Mouse (Mus musculus) lung, adult 18-20 months (tissue): ENCODE measurements around the gene Cacna1c.
A peak's percentile ranks its signal among the peaks of the same experiment; 100 is the strongest.
"Not testable (repeated sequence)": the region's sequence is repeated elsewhere in the genome, so short reads cannot be mapped to it uniquely, and the experiment has no call there.

Source experiments
- DNase-seq, 2 experiments: peaks; one replicate each; pipeline ENCODE4 v3.0.0; 2022; ENCODE audit warnings: mixed read lengths in 2 of 2

Gene Cacna1c

DNA sequence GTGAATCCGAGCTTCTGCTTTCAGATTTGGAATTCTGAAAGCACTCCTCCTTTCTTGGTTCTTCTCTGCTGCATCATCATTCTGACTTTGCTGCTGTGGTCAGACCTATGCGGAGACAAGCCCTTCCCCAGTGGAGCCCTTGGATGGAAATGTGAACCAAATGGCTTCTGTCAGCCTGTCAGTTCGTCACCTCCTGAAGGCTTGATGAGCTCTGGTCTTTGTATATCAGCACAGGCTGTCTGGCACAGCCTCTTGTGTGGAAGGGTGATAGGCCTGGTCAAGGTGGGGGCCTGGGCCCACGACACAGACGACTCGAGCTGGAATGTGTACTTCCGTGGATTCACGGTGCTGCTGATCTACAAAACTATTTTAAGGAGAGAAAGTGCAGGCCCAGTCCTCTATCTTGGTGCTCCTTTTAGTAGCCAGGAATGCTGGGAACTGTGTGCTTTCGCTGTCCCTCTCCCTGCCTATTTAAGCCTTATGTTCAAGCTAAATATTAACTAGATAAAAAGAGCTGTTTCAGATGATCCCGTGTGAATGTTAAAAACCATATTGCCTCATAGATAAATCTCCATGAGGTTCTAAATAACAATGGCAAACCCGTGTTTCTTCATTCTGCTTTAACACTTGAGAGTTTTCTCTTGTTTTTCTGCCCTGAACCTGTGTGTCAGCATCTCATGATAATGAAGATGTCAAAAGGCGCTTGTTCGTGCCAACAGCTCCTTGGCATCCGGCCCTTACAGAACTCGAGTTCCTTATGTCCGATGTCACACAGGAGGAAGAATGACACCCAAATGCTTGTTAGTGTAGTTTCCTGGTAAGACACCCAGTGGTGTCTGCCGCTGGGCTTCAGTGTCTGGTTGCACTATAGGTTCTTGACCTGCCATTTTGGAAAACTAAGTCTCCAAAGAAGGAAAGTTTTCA, at the start of gene Cacna1c:
Gene Cacna1c (minus strand): TSS at position 37 of the 924 bp plus-strand sequence.
- peak in 1 of 2 experiments; percentile 16 for DNase-seq

DNA sequence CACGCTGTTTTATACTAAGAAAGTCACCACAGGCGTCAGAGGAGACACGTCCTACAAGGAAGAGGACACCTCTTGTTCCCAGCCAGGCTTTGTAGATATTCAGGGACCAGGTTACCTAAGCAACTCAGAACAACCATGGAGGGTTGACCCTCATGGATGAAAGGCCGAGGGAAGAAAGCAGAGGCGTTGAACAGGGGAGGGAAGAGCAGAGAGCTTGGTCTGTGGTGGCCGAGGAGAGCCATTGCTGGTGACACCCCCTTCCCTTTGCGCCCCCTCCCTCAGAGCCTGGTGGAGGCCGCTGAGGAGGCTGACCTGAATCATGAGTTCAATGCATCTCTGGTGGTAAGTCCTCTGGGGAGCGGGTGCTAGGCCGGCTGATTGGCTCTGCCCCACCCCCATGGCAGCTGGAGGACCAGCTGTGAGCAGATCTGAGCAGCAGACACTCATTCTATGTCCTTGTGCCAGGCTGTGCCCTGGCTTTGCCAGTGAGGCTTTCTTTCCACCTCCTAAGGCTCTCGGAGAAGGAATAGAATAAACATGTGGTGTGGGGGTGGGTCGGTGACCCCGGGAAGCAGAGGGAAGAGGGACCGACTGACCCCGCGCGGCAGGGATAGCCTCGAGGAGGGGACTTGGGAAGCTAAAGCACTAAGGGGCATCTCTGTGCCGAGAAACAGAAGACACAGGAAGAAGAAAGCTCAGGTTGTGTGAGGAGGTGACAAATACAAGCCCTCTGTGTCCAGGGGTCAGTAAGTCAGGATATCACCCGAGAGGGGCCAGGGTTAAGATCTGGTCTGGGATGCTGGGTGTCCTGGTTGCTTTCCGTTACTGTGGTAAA, 44.9 kb upstream of the Cacna1c start:
- no peak for DNase-seq

DNA sequence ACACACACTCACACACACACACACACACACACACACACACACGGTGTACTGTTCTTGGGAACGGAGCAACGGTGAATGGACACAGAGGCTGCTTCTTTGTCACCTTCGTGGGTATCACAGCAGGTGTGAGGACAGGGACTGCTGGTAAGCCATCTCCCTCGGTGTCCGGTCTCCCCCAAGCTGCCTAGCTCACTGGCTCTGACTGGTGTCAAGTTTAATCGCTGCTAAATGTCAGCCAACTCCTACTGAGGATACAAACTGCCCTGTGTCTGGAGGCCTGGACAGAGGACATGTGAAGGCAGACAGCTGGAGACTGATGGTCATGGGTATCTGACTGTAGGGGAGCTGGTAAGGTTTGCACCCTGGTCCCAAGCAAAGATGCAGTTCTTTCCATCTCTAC, 44.0 kb upstream of the Cacna1c start:
- no peak for DNase-seq

DNA sequence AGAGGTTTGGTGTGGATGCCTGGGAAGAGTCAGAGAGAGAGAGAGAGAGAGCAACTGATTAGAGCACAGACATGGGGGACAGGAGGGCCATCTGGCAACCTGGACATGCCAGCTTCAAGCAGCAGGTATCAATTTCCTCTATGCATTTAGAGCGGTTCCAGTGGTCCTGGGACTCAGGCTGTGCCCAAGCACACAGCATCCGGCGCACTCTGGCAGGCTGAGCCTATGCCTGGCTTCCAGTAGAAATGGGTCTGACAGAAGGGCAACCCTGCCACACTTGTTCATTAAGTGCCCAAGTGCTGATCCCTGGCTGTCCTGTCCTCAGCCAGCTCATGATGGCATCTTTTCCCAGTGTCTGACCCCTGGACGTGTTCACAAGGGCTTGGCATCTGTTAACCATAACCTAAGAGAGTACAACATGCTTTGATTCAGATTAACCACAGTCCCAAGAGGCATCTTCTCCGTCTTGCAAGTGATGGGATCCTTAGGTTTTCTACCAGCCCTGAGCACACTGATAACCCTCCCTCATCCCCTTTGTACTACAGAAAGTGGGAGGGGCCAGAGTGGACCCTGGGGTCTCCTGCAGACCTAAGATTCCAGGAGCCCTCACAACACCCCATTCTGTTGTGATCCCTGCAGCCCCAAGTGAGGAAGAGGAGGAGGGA, 43.3 kb upstream of the Cacna1c start:
- DNase-seq: no peak

DNA sequence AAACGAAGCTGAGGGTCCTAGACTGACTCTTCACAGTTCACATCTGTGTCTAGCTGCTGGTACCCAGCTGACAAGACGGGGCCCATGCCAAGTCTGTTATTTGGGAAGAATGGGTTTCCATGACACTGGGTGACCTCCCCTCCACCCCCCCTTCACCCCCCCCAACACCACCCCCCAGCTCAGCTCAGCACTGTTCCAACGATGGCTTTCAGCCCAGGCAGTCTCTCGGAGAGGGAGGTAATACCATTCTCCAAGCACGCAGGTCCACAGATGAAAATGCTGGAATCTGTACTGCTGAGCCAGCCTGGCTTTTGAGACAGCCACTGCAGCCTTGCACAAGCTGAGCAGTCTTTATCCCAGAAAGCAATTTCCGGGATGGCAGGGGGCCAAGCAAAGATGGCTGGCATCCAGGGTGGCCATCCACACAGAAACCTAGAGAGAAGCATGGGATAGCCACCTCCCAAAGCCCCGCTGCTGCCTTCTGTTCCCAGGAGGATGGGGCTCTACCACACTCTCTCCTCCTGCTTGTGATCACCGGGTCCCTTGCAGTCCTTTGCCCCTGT, 41.3 kb upstream of the Cacna1c start:
- no peak for DNase-seq

DNA sequence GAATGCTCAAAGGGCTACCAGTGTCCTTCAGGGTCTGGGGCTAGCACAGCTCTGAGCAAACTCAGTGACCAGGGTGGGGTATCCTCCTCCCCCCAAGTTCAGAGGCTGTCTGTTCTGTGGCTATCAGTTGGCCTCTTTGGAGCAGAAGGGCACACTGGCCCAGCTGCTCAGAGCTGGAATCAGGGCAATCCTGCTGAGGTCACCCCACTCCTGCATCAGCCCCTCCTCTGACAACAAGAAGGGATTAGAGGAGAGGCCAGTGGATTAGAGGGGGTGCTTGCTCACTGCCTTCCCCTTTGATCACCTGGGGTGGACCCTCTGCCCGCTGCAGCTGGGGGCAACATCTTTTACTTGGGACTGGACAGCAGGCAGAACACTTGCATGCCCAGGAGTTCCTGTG, 40.0 kb upstream of the Cacna1c start, which contains the start of gene Cacna2d4:
Gene Cacna2d4 (plus strand): TSS at position 286 of the 400 bp plus-strand sequence.
- DNase-seq: no peak

DNA sequence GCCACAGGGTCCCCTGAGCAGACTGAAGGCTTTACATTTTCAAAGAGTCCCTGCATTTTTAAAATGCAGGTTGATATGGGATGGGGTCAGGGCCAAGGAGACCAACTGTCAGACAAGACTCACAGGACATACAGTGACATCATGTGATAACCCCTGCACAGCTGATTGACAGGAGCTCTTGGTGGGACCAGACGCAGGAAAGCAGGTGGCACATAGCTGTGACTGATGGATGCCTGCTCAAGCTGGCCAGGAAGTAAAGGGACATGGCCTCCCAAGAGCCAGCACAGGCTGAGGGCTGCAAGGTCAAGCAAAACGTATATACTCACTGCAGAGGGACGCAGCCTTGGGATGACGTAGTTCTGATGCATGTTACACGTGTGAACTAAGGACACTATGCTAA, 39.2 kb upstream of the Cacna1c start:
- DNase-seq: no peak

DNA sequence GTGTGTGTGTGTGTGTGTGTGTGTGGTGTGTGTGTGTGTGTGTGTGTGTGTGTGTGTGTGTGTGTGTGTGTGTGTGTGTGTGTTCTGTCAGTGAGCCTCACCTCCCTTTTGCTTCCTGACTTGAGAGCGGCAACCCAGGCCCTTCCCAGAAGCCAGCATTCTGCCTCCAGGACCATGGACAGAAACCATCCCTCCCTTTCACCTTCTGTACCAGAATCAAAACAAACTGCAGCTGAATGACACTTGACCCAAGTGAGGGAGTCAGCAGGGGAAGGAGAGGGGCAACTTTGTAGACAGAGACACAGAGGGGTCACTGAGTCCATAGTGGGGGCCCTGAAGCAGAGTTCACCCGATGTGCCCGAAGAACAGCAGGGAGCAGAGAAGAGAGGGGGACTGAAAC, 36.8 kb upstream of the Cacna1c start:
- DNase-seq: no peak

DNA sequence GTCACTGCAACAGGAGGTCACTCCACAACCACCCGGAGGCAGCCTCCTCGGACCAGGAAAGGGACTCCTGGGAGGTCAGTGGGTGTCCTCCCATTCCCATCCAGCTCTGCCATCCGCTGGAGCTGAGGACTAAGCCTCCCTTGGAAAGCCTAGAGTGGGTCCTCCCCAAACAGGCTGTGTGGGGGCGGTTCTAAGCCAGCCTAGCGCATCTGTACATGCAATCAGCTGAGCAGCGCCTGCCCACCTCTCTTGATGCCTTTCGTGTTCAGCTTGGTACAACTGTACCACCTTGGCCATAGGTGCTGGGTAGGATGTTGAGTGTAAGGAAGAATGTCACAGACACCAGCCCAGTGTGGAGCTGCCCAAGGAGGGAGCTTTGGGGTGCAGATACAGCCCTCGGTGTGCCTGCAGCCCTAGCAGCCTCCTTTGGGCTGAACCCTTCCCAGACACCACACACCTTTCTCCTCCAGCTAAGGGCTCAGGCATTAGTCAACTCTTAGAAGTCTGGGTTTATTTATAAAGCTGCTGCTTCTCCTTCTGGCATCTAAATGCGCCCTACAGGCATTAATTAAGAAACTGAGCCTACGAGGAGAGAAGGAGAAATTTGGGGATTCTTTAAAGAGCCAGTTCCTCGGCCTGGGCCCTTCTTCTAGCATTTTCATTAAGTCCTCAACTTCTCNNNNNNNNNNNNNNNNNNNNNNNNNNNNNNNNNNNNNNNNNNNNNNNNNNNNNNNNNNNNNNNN, 32.8 kb upstream of the Cacna1c start:
- DNase-seq: no peak

DNA sequence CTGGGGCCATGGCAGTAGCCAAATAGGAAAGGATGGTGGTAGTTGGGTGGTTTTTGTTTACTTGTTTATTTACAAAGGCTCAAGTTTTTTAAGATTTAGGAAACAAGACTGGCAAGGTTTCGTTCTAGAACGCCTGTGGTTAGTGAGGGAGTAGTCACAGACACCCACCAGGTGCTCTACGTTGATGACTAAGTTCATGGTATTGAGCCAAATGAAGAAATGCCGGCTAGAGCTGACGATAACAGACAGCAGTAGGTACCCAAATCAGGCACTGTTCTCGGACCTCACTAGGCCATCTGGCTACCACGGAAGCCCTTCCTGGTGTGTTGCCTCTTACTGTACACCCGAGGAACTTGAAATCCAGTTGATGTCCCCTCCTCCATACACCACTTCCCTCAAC, 30.8 kb upstream of the Cacna1c start:
- no peak for DNase-seq

DNA sequence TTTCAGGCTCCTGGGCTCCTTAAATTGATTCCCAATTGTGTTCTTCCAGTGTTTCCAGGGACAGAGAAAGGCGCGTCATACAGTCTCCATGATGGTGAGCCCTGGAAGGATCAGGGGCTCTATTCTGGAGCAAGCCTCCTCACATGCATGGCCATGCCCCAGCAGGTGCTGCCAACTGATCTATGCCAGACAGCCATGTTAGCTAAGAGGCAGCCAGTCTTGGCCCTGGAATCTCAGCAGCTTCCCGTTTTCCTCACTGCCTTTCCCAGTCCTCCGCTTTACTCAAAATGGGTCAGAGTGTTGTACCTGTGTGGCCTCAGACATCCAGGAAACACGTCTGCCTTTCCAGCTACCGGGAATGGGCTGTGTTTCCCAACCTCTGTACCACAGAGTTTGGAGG, 29.5 kb upstream of the Cacna1c start:
- DNase-seq: no peak

DNA sequence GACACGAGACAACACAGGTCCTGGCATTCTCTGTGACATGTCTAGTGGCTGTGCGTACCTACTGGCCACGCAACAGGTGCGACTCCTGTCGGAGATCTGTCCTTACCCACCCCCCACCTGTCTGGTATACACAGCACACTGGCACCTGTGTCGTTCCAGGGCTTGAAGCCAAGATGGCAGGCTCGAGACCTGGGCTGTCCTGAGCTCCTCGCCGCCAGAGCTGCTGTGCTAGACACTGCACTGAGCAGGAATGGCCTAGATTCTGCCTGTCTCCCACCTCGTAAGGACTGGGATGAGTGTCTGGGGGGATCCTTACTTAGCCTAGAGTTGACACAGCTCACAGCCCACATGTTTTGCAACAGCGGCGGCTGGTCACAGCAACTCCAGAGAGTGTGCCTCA, 29.0 kb upstream of the Cacna1c start:
- no peak for DNase-seq

DNA sequence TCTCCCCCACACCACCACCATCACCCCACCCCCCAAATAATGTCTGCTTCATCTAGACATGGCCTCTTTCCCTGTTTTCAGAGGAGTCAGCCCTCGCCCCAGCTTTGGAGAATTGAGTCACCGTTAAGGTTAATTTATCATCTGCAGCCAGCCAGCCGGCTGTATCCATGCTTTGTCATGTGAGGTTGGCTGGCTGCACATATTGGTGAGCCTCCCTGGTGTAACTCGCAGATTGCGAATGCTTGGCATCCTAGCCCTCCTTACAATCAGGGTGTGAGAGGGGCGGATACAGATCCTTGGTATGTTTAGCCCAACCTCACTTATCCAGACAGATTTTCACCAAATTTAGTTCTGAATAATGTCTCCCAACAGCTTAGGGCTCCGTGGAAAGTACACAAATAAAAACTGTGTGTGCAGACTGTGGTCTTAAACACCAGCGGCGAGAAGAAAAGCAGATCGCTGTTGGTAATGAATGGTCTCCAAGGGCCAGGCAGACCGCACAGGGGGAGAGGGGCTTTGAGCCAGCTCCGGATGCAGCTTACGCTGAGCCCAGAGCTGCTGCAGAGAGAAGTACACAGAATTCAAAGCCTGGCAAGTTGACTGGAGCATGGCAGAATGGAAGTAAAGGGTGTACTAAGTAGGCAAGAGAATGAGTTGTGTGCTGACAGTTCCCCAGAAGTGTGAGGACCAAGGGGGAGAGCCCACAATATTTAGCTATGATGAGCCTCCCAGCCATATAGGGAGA, 28.4 kb upstream of the Cacna1c start:
- DNase-seq: no peak

DNA sequence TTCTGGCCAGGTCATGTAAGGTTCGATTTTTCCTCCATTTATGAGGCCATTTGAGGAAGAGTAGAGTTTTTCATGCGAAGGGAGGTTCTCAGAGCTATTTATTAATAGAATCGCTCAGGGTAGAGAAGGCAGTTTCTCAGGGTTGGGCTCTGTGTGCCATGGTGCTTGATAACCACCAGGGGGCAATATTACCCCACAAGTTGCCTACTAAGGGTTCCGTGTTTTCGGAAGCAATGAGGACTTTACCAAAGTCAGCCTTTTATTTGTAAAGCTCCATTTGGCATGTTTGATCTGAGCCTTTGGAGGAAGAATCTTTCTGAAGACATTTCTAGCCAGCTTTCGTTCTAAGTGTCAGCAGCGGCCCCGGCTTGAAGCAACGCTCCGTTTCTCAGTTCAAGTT, 24.1 kb upstream of the Cacna1c start:
- DNase-seq: peak in 1 of 2 experiments; percentile 40

DNA sequence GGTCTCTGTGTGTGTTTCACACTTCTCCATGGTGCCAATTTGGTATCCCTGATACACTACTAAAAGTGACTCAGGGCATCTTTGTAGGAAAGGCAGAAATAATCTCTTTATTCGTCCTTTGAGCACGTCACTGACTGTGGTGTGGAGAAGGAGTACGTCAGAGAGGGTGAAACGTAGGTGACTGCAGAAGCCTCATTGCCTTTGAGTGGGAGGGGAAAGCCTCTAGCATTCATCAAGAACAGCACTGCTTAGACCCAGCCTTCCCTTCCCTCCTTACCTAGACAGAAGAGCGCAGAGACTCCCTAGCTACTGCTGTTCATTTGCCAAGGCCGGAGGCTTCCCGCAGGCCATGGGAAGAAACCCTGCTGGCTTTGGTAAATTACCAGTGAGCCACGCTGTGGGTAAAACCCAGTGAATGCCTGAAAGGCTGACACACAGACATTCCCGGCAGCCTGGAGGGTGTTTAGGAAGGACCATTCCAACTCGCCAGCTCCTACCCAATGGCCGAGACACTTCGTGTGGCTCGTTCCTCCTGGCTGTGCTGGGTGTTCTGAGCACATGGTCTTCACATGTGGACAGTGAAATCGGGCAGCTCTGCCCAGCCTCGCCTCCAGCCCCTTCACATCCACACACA, 23.1 kb upstream of the Cacna1c start:
- no peak for DNase-seq

DNA sequence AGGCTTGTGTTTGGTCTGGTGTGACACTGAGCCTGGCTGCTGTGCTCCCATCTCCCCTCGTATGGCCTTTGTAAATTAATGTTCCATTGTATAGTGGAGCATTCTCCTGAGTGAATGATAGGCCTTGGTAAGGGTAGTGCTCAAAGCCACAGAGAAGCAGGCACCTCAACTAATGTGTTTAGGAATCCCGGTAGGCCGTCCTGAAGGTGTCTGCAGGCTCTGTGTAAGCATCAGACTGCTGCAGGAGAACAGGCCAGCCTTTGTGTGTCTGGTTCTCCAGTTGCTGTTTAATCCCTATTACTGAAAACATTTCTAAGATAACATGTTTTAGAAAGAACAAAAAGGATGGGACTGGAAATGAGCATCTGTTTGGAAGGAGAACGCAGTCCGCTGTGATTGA, 22.4 kb upstream of the Cacna1c start:
- no peak for DNase-seq

DNA sequence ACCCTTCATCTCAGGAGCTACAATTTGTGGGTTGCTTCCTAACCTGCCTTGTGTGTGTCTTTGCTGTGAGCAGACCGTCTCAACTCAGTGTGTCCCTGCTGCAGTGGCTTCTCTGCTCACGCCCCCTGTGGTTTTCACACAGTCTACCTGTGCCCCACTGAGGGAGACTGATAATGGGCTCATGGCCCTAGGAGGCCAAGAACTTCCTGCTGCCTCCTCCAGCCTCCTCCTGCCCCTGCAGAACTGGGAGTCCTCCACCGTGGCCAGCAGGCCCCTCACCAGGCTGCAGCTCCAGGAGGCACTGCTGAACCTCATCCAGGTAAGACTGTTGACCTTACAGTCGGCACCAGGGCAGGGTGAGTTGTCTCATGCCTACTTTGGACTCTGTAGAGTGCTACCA, 21.4 kb upstream of the Cacna1c start:
- no peak for DNase-seq

DNA sequence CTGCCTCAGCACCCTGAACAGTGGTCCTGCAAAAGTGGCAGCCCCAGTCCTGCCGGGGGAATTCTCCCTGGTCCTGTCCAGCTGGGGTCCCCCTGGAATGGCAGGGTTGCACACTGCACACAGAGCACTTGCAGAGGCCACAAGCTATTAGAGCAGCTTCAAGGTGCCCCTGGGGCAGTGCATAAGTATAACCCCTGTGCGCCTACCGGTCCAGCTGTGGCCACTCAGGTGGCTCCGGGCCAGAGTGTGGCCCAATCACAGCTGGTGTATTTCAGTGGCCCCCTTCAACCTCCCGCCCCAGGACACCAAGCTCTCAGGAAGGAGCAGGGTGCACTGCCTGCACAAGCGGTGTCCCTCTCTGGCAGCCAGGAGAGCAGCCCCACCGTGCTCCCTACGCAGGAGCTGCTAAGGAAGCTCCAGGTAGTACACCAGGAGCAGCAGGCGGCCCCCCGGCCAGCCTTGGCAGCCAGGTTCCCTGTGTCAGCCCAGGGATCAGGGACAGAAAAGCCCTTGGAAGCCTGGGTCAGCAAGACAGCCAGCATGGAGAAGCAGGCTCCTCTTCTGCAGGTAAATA, 18.9 kb upstream of the Cacna1c start:
- no peak for DNase-seq

DNA sequence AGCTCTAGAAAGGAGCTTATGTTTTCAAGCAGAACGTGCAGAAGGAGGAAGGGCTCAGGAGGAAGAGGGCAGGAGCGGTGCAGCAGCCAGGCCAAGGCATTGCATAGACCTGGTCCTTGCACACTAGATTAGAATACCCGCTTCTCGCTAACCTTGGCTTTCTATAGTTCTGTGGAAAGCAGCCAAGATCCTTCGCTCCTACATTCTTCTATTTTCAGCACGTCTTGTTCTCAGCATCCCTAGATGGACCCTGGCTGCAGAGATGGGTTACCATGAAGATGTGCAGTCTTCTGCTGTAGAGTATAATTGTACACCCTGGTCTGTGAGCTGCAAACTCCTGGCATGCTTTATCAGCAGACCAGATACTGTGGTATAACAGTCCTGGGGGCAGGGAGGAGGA, 18.0 kb upstream of the Cacna1c start:
- DNase-seq: no peak

DNA sequence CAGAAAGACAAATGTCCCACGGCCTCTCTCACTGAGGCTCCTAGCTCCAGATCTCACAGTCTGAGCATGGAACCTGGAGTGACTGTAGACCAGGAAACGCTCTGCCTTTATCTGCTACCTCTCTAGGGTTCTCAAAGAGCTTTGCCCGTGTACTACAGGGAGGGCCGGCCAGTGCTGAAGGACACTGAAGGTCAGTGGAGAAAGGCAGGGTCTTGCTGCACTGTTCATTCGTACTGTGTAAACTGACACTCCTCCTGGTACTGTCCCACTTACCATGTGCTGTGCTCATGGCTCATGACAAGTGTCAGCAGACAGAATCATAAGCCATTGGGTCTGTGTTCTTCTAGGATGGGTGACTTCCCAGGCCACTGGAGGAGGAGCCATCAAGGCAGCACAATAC, 17.2 kb upstream of the Cacna1c start:
- DNase-seq: no peak

DNA sequence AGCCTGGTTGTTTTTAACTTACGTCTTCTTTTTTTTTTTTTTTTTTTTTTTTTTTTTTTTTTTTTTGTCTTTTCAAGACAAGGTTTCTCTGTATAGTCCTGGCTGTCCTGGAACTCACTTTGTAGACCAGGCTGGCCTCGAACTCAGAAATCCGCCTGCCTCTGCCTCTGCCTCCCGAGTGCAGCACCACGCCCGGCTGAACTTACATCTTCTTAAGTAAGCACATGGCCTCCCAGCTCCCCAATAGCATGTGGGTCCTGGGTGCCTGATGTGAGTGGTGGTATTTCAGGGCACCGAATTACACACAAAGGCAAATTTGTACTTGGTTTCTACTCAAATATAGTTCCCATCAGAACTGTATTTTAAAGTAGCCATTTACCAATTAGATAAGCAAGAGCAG, 9.8 kb upstream of the Cacna1c start:
- DNase-seq: not testable (repeated sequence)
